27 mouse cellular contexts compared by ENCODE assay signal in genomic region chr7:84159414-84159813, GRCm38 (mm10). TPM values are rescaled to one million over a fixed set of nuclear protein-coding genes. Genes with fewer than 3 reads are reported as not detected.
DNase-seq lines count a peak whose midpoint lies in the region; ATAC-seq and TF ChIP-seq lines count a peak whose summit lies in the region.
"Had no signal": no experiment of that assay in that cellular context is flagged by ENCODE, and none has a peak within 500 bp of the region (broad histone marks: within the 10 kb centered on the region; RNA-seq: fewer than 3 reads in every experiment).

No protein-coding gene starts in this region.

- no peak overlapping the region for H3K4me2 ChIP-seq in intestine, embryonic 16.5 days (ENCODE audit: low read depth, low read length)
- no peak overlapping the region for H3K4me2 ChIP-seq in intestine, embryonic 15.5 days (replicated peaks)
- H3K4me2 ChIP-seq in myocyte (ENCODE audit: low read depth): peak overlapping the region; percentile 46
- H3K4me2 ChIP-seq: embryonic facial prominence, embryonic 13.5 days; embryonic facial prominence, embryonic 15.5 days; forebrain, embryonic 12.5 days had no signal

- no peak for TF ChIP-seq POLR2A in myocyte (IDR thresholded peaks at IDR 0.05; ENCODE audit: insufficient read length, low read depth)

- H3K4me3 ChIP-seq in intestine, embryonic 16.5 days (ENCODE audit: low read length): no peak overlapping the region
- no peak overlapping the region for H3K4me3 ChIP-seq in intestine, embryonic 15.5 days (replicated peaks)
- H3K4me3 ChIP-seq in myocyte: no peak overlapping the region
- H3K4me3 ChIP-seq: embryonic facial prominence, embryonic 13.5 days; embryonic facial prominence, embryonic 15.5 days; erythroblast, embryonic 14.5 days; forebrain, embryonic 10.5 days; forebrain, embryonic 12.5 days had no signal

- H3K27me3 ChIP-seq in intestine, embryonic 16.5 days (replicated peaks; ENCODE audit: control insufficient read depth, insufficient read depth, low read length): no peaks in the 10 kb centered on the region
- H3K27me3 ChIP-seq in intestine, embryonic 15.5 days (replicated peaks): no peaks in the 10 kb centered on the region
- no peaks in the 10 kb centered on the region for H3K27me3 ChIP-seq in myocyte (ENCODE audit: control insufficient read depth, insufficient read depth, insufficient read length)
- H3K27me3 ChIP-seq: CH12.LX; embryonic facial prominence, embryonic 13.5 days; embryonic facial prominence, embryonic 15.5 days; forebrain, embryonic 12.5 days had no signal

- no peaks in the 10 kb centered on the region for H3K79me2 ChIP-seq in myocyte (ENCODE audit: control insufficient read depth, insufficient read depth)

- 82% methylated on average over 2 of the region's 2 CpGs for WGBS in intestine, embryonic 16.5 days
- WGBS in intestine, embryonic 15.5 days: 76% methylated on average over 2 of the region's 2 CpGs

- no peaks in the 10 kb centered on the region for H3K36me3 ChIP-seq in intestine, embryonic 16.5 days (ENCODE audit: control insufficient read depth, insufficient read depth, low read length)
- H3K36me3 ChIP-seq in intestine, embryonic 15.5 days: no peaks in the 10 kb centered on the region
- H3K36me3 ChIP-seq in myocyte (ENCODE audit: control insufficient read depth, insufficient read depth): no peaks in the 10 kb centered on the region
- H3K36me3 ChIP-seq: embryonic facial prominence, embryonic 13.5 days; embryonic facial prominence, embryonic 15.5 days; forebrain, embryonic 10.5 days; forebrain, embryonic 12.5 days; G1E had no signal

- DNase-seq in NIH3T3 (ENCODE audit: low read depth): peak; percentile 29
- DNase-seq in lung, postnatal 10 days: no peak
- DNase-seq: adrenal gland, adult 2 months; adrenal gland, postnatal 10 days; adrenal gland, postnatal 25 days; B cell, adult 2 months; cerebellum, adult 11 months; cerebellum, adult 18-20 months; cerebellum, adult 8-10 months; cerebellum, adult 9-11 months; cerebellum, postnatal 14 days; cerebellum, postnatal 36 days; embryo, embryonic 11 days had no signal

- ATAC-seq in intestine, embryonic 16.5 days: peak; percentile 33; the same call in 1 of the 2 replicates
- no peak for ATAC-seq in intestine, embryonic 15.5 days
- no peak for ATAC-seq in megakaryocyte-erythroid progenitor cell, adult 5-6 weeks (replicated peaks; ENCODE audit: low FRiP score, low TSS enrichment, poor library complexity, severe bottlenecking)
- ATAC-seq: CD4-positive, CD25-positive, alpha-beta regulatory T cell, adult 4 months; forebrain, embryonic 14.5 days; forebrain, embryonic 16.5 days had no signal

- H3K9ac ChIP-seq in intestine, embryonic 16.5 days (ENCODE audit: low read depth, low read length): no peak overlapping the region
- H3K9ac ChIP-seq in intestine, embryonic 15.5 days: no peak overlapping the region
- H3K9ac ChIP-seq: embryonic facial prominence, embryonic 13.5 days; embryonic facial prominence, embryonic 15.5 days; forebrain, embryonic 12.5 days had no signal

- H3K9me3 ChIP-seq in intestine, embryonic 16.5 days (ENCODE audit: control insufficient read depth, low read length): no peaks in the 10 kb centered on the region
- no peaks in the 10 kb centered on the region for H3K9me3 ChIP-seq in intestine, embryonic 15.5 days
- H3K9me3 ChIP-seq: embryonic facial prominence, embryonic 13.5 days; embryonic facial prominence, embryonic 15.5 days; forebrain, embryonic 10.5 days; forebrain, embryonic 12.5 days; G1E had no signal

- H3ac ChIP-seq in myocyte (ENCODE audit: control insufficient read depth, insufficient read length): no peak overlapping the region

- H3K27ac ChIP-seq in intestine, embryonic 16.5 days (ENCODE audit: low read length): no peak overlapping the region
- no peak overlapping the region for H3K27ac ChIP-seq in intestine, embryonic 15.5 days
- H3K27ac ChIP-seq: embryonic facial prominence, embryonic 13.5 days; embryonic facial prominence, embryonic 15.5 days; forebrain, embryonic 10.5 days; forebrain, embryonic 12.5 days had no signal

- H3K4me1 ChIP-seq in intestine, embryonic 16.5 days (ENCODE audit: control insufficient read depth, insufficient read depth, low read length): peaks cover 6% of the 10 kb centered on the region; the same call in 1 of the 2 replicates
- peaks cover 4% of the 10 kb centered on the region; the same call in 1 of the 2 replicates for H3K4me1 ChIP-seq in intestine, embryonic 15.5 days (replicated peaks)
- H3K4me1 ChIP-seq: embryonic facial prominence, embryonic 13.5 days; forebrain, embryonic 10.5 days; forebrain, embryonic 12.5 days had no signal

TF ChIP-seq in myocyte, 11 proteins besides CTCF, POLR2A, EP300 and RAD21:
- TF ChIP-seq REST (IDR thresholded peaks at IDR 0.05; ENCODE audit: insufficient read depth, insufficient read length) (no peak), MYOG (IDR thresholded peaks at IDR 0.05; ENCODE audit: control insufficient read depth in 1 of 3, insufficient read depth in 1 of 3, insufficient read length in 2 of 3, low read depth in 2 of 3) (no peak), E2F4 (IDR thresholded peaks at IDR 0.05; ENCODE audit: insufficient read depth) (no peak), TCF3 (IDR thresholded peaks at IDR 0.05; ENCODE audit: insufficient read length, low read depth) (no peak), USF1 (IDR thresholded peaks at IDR 0.05; ENCODE audit: low read depth) (no peak), MYOD1 (IDR thresholded peaks at IDR 0.05; ENCODE audit: control insufficient read depth in 1 of 3, insufficient read length in 2 of 3, low read depth in 2 of 3) (no peak), MAX (IDR thresholded peaks at IDR 0.05; ENCODE audit: low read depth) (no peak), SRF (IDR thresholded peaks at IDR 0.05; ENCODE audit: control insufficient read depth, insufficient read length, low read depth) (no peak), POLR2AphosphoS2 (IDR thresholded peaks at IDR 0.05; ENCODE audit: insufficient read length, low read depth) (no peak), CEBPB (IDR thresholded peaks at IDR 0.05; ENCODE audit: insufficient read depth, poor library complexity, severe bottlenecking) (no peak), TCF12 (IDR thresholded peaks at IDR 0.05; ENCODE audit: insufficient read depth, poor library complexity, severe bottlenecking) (no peak)

RNA-seq across cellular contexts. Expression of gene Abhd17c, which starts 7.7 kb away (rescaled TPM):
- polyA plus RNA-seq in intestine, embryonic 16.5 days (2015; fragmentation: Nextera tagmentation; extraction: Ambion mirVana): 12.5 and 15.1 TPM in 2 replicates
- polyA plus RNA-seq in intestine, embryonic 15.5 days (2015; fragmentation: Nextera tagmentation; extraction: Ambion mirVana): 90.4 and 95.3 TPM in 2 replicates
- 32.4 TPM for polyA plus RNA-seq in myocyte (2012; fragmentation: generic; extraction: Trizol)
- 19.1 and 28.2 TPM in 2 replicates for total RNA-seq in megakaryocyte-erythroid progenitor cell, adult 5-6 weeks (2014; fragmentation: Nextera tagmentation)
- total RNA-seq in megakaryocyte-erythroid progenitor cell, adult 5-6 weeks (2017): 10.2 and 10.7 TPM in 2 replicates
